Mouse (Mus musculus) urinary bladder, adult 2 months (tissue): Measurements from ENCODE around the gene Ak1. TPM values are rescaled to one million over a fixed set of nuclear protein-coding genes. Genes with fewer than 3 reads are reported as not detected.

Source experiments
- DNase-seq: peaks from one replicate; pipeline ENCODE4 v3.0.0; 2022; ENCODE audit warnings: low spot score
- polyA plus RNA-seq: library from polyadenylated mRNA; depleted of rRNA; stranded (reverse); fragments of >200 nt; gene quantifications from 2 replicates; pipeline ENCODE4 v1.2.3, GENCODE M21; 2012

Ak1 gene
- polyA plus RNA-seq, 1 experiment = 43.8 TPM

GRCm38 (mm10) chr2:32653764-32654163 lies 32.2 kb downstream of the Ak1 start:
- DNase-seq = no peak

- no peak for DNase-seq
Observed at GRCm38 (mm10) chr2:32654743-32655393, 33.3 kb downstream of the Ak1 start.

- no peak for DNase-seq
Observed at GRCm38 (mm10) chr2:32655394-32655744, 33.8 kb downstream of the Ak1 start.

GRCm38 (mm10) chr2:32655826-32656225 lies 34.3 kb downstream of the Ak1 start:
- DNase-seq = no peak

GRCm38 (mm10) chr2:32658873-32659272 lies 37.3 kb downstream of the Ak1 start:
- no peak for DNase-seq

GRCm38 (mm10) chr2:32661509-32662107 lies 40.0 kb downstream of the Ak1 start:
- DNase-seq = no peak

GRCm38 (mm10) chr2:32662291-32662690 lies 40.7 kb downstream of the Ak1 start:
- no peak for DNase-seq

GRCm38 (mm10) chr2:32665345-32665744 lies 43.8 kb downstream of the Ak1 start:
- DNase-seq = no peak

GRCm38 (mm10) chr2:32665853-32666252 lies 44.3 kb downstream of the Ak1 start:
- DNase-seq = no peak

- DNase-seq = no peak
Observed at GRCm38 (mm10) chr2:32667775-32668174, 46.2 kb downstream of the Ak1 start.

- DNase-seq = no peak
Observed at GRCm38 (mm10) chr2:32668176-32668575, 46.6 kb downstream of the Ak1 start.

- no peak for DNase-seq
Observed at GRCm38 (mm10) chr2:32669876-32670275, 48.3 kb downstream of the Ak1 start.

GRCm38 (mm10) chr2:32671147-32671546 lies 49.6 kb downstream of the Ak1 start:
- no peak for DNase-seq

GRCm38 (mm10) chr2:32671907-32672595 lies 50.5 kb downstream of the Ak1 start:
- DNase-seq = no peak

- DNase-seq = no peak
Observed at GRCm38 (mm10) chr2:32673176-32673917, 51.8 kb downstream of the Ak1 start.

GRCm38 (mm10) chr2:32676821-32677220 lies 55.3 kb downstream of the Ak1 start:
- DNase-seq = no peak

GRCm38 (mm10) chr2:32677683-32678082 lies 56.1 kb downstream of the Ak1 start:
- no peak for DNase-seq

- no peak for DNase-seq
Observed at GRCm38 (mm10) chr2:32680051-32680451, 58.5 kb downstream of the Ak1 start.

- DNase-seq = no peak
Observed at GRCm38 (mm10) chr2:32680961-32681650, 59.5 kb downstream of the Ak1 start.

GRCm38 (mm10) chr2:32681754-32682153 lies 60.2 kb downstream of the Ak1 start:
- DNase-seq = no peak

- no peak for DNase-seq
Observed at GRCm38 (mm10) chr2:32682721-32683417, 61.3 kb downstream of the Ak1 start.
